In the genomic region with DNA sequence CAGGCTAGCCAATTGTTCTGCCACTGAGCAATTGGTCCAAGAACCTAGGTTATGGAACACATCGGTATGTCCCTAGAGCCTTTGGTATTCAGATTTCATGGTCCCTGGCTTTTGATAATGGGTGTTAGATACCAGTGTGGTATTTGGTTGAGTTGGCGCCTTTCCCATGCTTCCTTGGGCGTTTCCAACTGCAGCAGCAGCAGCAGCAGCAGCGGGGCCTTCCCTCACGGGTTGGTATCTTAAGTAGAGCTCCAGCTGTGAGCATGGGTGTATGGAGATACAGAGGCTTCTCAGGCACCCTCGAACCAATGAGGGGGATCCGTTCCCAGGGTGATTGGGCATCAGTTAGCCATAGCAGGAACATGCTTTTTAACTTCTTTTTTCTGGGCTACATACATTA, we compare ENCODE assay signal across 19 mouse cellular contexts. TPM values are rescaled to one million over a fixed set of nuclear protein-coding genes. Genes with fewer than 3 reads are reported as not detected.
DNase-seq lines count a peak whose midpoint lies in the region; ATAC-seq lines count a peak whose summit lies in the region.
"Had no signal": no experiment of that assay in that cellular context is flagged by ENCODE, and none has a peak within 500 bp of the region (broad histone marks: within the 10 kb centered on the region; RNA-seq: fewer than 3 reads in every experiment).

No protein-coding gene starts in this region.

- no peak overlapping the region for H3K4me3 ChIP-seq in heart, embryonic 10.5 days
- no peak overlapping the region for H3K4me3 ChIP-seq in midbrain, embryonic 10.5 days
- no peak overlapping the region for H3K4me3 ChIP-seq in midbrain, embryonic 15.5 days
- H3K4me3 ChIP-seq: embryonic facial prominence, embryonic 13.5 days; liver, embryonic 15.5 days; megakaryocyte, embryonic 14.5 days had no signal

- no peaks in the 10 kb centered on the region for H3K27me3 ChIP-seq in heart, embryonic 10.5 days (ENCODE audit: insufficient read depth, poor library complexity, severe bottlenecking)
- no peaks in the 10 kb centered on the region for H3K27me3 ChIP-seq in midbrain, embryonic 10.5 days (ENCODE audit: low read depth, poor library complexity, severe bottlenecking)
- H3K27me3 ChIP-seq in midbrain, embryonic 15.5 days (replicated peaks), result no peaks in the 10 kb centered on the region
- H3K27me3 ChIP-seq: embryonic facial prominence, embryonic 13.5 days; liver, embryonic 15.5 days had no signal

- no peaks in the 10 kb centered on the region for H3K36me3 ChIP-seq in heart, embryonic 10.5 days
- no peaks in the 10 kb centered on the region for H3K36me3 ChIP-seq in midbrain, embryonic 10.5 days
- H3K36me3 ChIP-seq in midbrain, embryonic 15.5 days (replicated peaks), result no peaks in the 10 kb centered on the region
- H3K36me3 ChIP-seq: embryonic facial prominence, embryonic 13.5 days; liver, embryonic 15.5 days had no signal

- H3K9ac ChIP-seq in midbrain, embryonic 15.5 days, result no peak overlapping the region
- H3K9ac ChIP-seq: embryonic facial prominence, embryonic 13.5 days; forebrain, postnatal 0 days; liver, embryonic 15.5 days had no signal

- H3K27ac ChIP-seq in heart, embryonic 10.5 days, result no peak overlapping the region
- no peak overlapping the region for H3K27ac ChIP-seq in midbrain, embryonic 10.5 days (replicated peaks)
- H3K27ac ChIP-seq in midbrain, embryonic 15.5 days, result no peak overlapping the region
- H3K27ac ChIP-seq: embryonic facial prominence, embryonic 13.5 days; hindbrain, postnatal 0 days; liver, embryonic 15.5 days had no signal

- no peak for ATAC-seq in midbrain, embryonic 15.5 days (replicated peaks)
- peak; percentile 79 for ATAC-seq in common myeloid progenitor, adult 5-6 weeks (replicated peaks; ENCODE audit: low read depth, poor library complexity, severe bottlenecking)
- ATAC-seq: forebrain, postnatal 0 days; hindbrain, postnatal 0 days had no signal

- 67% methylated on average over 7 of the region's 7 CpGs for WGBS in heart, embryonic 10.5 days
- WGBS in midbrain, embryonic 10.5 days, result 79% methylated on average over 7 of the region's 7 CpGs
- WGBS in midbrain, embryonic 15.5 days, result 64% methylated on average over 7 of the region's 7 CpGs

- no peaks in the 10 kb centered on the region for H3K4me1 ChIP-seq in heart, embryonic 10.5 days
- H3K4me1 ChIP-seq in midbrain, embryonic 10.5 days, result no peaks in the 10 kb centered on the region
- H3K4me1 ChIP-seq in midbrain, embryonic 15.5 days, result no peaks in the 10 kb centered on the region
- H3K4me1 ChIP-seq: liver, embryonic 15.5 days had no signal

- DNase-seq in heart, adult 11 months, result peak; percentile 97
- DNase-seq in heart, embryonic 10.5 days (ENCODE audit: low spot score), result no peak
- peak; percentile 3 for DNase-seq in midbrain, embryonic 10.5 days (ENCODE audit: low spot score)
- no peak for DNase-seq in thymus, postnatal 25 days
- DNase-seq in T-cell, adult 2 months (ENCODE audit: low spot score), result no peak
- DNase-seq: adrenal gland, postnatal 10 days; B cell, adult 2 months; cerebellum, adult 2 months; forebrain, postnatal 0 days; kidney, adult 2 months; kidney, postnatal 14 days; lung, postnatal 10 days; thymus, postnatal 36 days had no signal

- no peaks in the 10 kb centered on the region for H3K9me3 ChIP-seq in heart, embryonic 10.5 days
- no peaks in the 10 kb centered on the region for H3K9me3 ChIP-seq in midbrain, embryonic 10.5 days (replicated peaks)
- no peaks in the 10 kb centered on the region for H3K9me3 ChIP-seq in midbrain, embryonic 15.5 days
- H3K9me3 ChIP-seq: embryonic facial prominence, embryonic 13.5 days; liver, embryonic 15.5 days; megakaryocyte, embryonic 14.5 days had no signal

- no peak overlapping the region for H3K4me2 ChIP-seq in midbrain, embryonic 15.5 days
- H3K4me2 ChIP-seq: embryonic facial prominence, embryonic 13.5 days; liver, embryonic 15.5 days had no signal

RNA-seq across cellular contexts. Expression of gene Ric1, which starts 13.9 kb away (rescaled TPM):
- 6.6 and 8.9 TPM in 2 replicates for polyA plus RNA-seq in heart, embryonic 10.5 days (2016; fragmentation: Nextera tagmentation; extraction: Ambion mirVana)
- 9.8 and 10.2 TPM in 2 replicates for polyA plus RNA-seq in midbrain, embryonic 10.5 days (2016; fragmentation: Nextera tagmentation; extraction: Ambion mirVana)
- polyA plus RNA-seq in midbrain, embryonic 15.5 days (2015; fragmentation: Nextera tagmentation; extraction: Ambion mirVana), result 12.1 and 14.4 TPM in 2 replicates
- total RNA-seq in common myeloid progenitor, adult 5-6 weeks (2017), result 20.6 and 26.9 TPM in 2 replicates

Comparison
In these comparisons a context has a peak if more than half of its experiments do, and no peak if none do; other contexts are left out.
1. DNase-seq: peak in heart, adult 11 months (single experiment) and midbrain, embryonic 10.5 days (single experiment); none in heart, embryonic 10.5 days (single experiment), thymus, postnatal 25 days (single experiment) and T-cell, adult 2 months (single experiment).